Mouse (Mus musculus): Measurements from ENCODE around the gene Tmem131.

DNA sequence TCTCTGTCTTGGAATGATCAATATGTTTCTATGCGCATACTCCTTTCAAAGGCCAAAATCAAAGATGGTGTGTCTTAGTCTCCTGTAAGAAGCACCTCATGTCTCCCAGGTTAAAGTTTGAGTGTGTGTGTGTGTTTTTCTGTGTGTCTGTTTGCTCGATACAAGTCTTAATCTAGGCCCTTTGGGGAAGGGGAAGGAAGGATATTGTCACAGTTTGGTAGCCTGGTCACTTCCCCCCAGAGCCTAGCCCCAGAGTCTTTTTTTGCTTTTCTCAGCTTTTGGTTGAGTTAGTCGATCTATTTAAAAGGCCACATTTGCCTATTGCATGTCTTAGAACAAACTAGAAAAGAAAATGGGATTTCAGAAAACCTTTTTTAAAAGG lies 3.1 kb downstream of the Tmem131 start:
- no peak for TF ChIP-seq CTCF (conservative IDR thresholded peaks at IDR 0.05; ENCODE audit: low read length)
- TF ChIP-seq NANOG (IDR thresholded peaks at IDR 0.05; ENCODE audit: borderline replicate concordance, low read length), result no peak

Data from E14TG2a.4 (cell line).